24 mouse cellular contexts compared by ENCODE assay signal in the genomic region with DNA sequence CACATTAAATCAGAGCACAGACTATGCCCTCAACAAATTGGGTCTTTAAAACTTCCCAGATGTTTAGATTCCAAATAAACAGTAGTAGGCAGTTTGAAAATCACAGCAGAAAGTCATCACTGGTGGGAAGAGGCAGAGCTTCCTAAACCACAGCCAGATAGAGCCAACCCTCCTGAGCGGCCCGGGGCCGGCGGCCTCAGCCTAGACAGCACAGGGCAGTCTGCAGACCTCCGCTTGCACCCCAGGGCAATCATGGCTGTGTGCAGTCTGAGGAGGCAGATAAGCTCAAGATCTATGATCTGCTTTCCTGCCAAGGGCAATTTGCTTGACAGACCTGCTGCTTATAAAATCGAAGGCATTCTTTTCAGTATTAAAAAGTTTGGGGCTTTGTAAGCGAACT.
DNase-seq lines count a peak whose midpoint lies in the region; ATAC-seq lines count a peak whose summit lies in the region.
"Had no signal": no experiment of that assay in that cellular context is flagged by ENCODE, and none has a peak within 500 bp of the region (broad histone marks: within the 10 kb centered on the region; RNA-seq: fewer than 3 reads in every experiment).

No protein-coding gene starts in this region.

- H3K36me3 ChIP-seq in lung, embryonic 16.5 days (ENCODE audit: control insufficient read depth, insufficient read depth, low read length): no peaks in the 10 kb centered on the region
- H3K36me3 ChIP-seq in embryonic facial prominence, embryonic 14.5 days (ENCODE audit: control insufficient read depth, insufficient read depth, low read length): no peaks in the 10 kb centered on the region
- H3K36me3 ChIP-seq: liver, embryonic 13.5 days; midbrain, embryonic 12.5 days had no signal

- WGBS in lung, embryonic 16.5 days: 28% methylated on average over 7 of the region's 7 CpGs
- 50% methylated on average over 7 of the region's 7 CpGs for WGBS in embryonic facial prominence, embryonic 14.5 days

- intact Hi-C loops in heart, postnatal 25 days (cut with DNase I): no loop called here

- peak; percentile 88 for ATAC-seq in lung, embryonic 16.5 days (ENCODE audit: low read depth)
- ATAC-seq in embryonic facial prominence, embryonic 14.5 days (ENCODE audit: low read depth): no peak
- ATAC-seq: CD4-positive, CD25-positive, alpha-beta regulatory T cell, adult 4 months; forebrain, postnatal 0 days; inflammation-experienced regulatory T-cells, adult 6 months; lung, postnatal 0 days had no signal

- no peak overlapping the region for H3K27ac ChIP-seq in lung, embryonic 16.5 days (ENCODE audit: low read length)
- H3K27ac ChIP-seq in embryonic facial prominence, embryonic 14.5 days (replicated peaks; ENCODE audit: low read depth, low read length): peak overlapping the region; percentile 33; the same call in 1 of the 2 replicates
- H3K27ac ChIP-seq: heart, adult 2 months; hindbrain, embryonic 14.5 days; left cerebral cortex, adult 2 months; liver, embryonic 13.5 days; midbrain, embryonic 12.5 days had no signal

- peak; percentile 33 for DNase-seq in heart, adult 11 months
- DNase-seq in heart, postnatal 25 days (ENCODE audit: low spot score): no peak
- no peak for DNase-seq in lung, postnatal 36 days
- DNase-seq in embryonic facial prominence, embryonic 14.5 days (ENCODE audit: low spot score): peak; percentile 39
- DNase-seq in retina, embryonic 14.5 days (ENCODE audit: low spot score): peak; percentile 8
- no peak for DNase-seq in cerebellum, postnatal 4 days (ENCODE audit: low spot score in 2 of 2)
- no peak for DNase-seq in ovary, adult 18-20 months (ENCODE audit: low spot score)
- DNase-seq: cerebellum, adult 2 months; cerebellum, postnatal 25 days; forebrain, postnatal 0 days; gastrocnemius, postnatal 25 days; heart, adult 2 months; heart, postnatal 4 days; kidney, postnatal 36 days; left cerebral cortex, postnatal 4 days; liver, embryonic 13.5 days; thymus, postnatal 25 days had no signal

- no peaks in the 10 kb centered on the region for H3K9me3 ChIP-seq in lung, embryonic 16.5 days (ENCODE audit: control insufficient read depth, low read length)
- H3K9me3 ChIP-seq in embryonic facial prominence, embryonic 14.5 days (ENCODE audit: control insufficient read depth, low read length): no peaks in the 10 kb centered on the region
- H3K9me3 ChIP-seq: liver, embryonic 13.5 days; midbrain, embryonic 12.5 days had no signal

- no peaks in the 10 kb centered on the region for H3K4me1 ChIP-seq in lung, embryonic 16.5 days (replicated peaks; ENCODE audit: control insufficient read depth, insufficient read depth, low read length)
- no peaks in the 10 kb centered on the region for H3K4me1 ChIP-seq in embryonic facial prominence, embryonic 14.5 days (ENCODE audit: control insufficient read depth, insufficient read depth, low read length)
- H3K4me1 ChIP-seq: liver, embryonic 13.5 days; midbrain, embryonic 12.5 days had no signal

- no peaks in the 10 kb centered on the region for H3K27me3 ChIP-seq in lung, embryonic 16.5 days (ENCODE audit: control insufficient read depth, insufficient read depth, low read depth, low read length)
- no peaks in the 10 kb centered on the region for H3K27me3 ChIP-seq in embryonic facial prominence, embryonic 14.5 days (replicated peaks; ENCODE audit: control insufficient read depth, insufficient read depth, low read length)
- H3K27me3 ChIP-seq: liver, embryonic 13.5 days; midbrain, embryonic 12.5 days had no signal

- no peak overlapping the region for H3K4me2 ChIP-seq in lung, embryonic 16.5 days (ENCODE audit: low read depth, low read length)
- H3K4me2 ChIP-seq in embryonic facial prominence, embryonic 14.5 days (ENCODE audit: low read depth, low read length): no peak overlapping the region
- H3K4me2 ChIP-seq: hindbrain, embryonic 14.5 days; liver, embryonic 13.5 days; midbrain, embryonic 12.5 days had no signal

- no peak overlapping the region for H3K9ac ChIP-seq in lung, embryonic 16.5 days (ENCODE audit: low read length)
- H3K9ac ChIP-seq in embryonic facial prominence, embryonic 14.5 days (ENCODE audit: low read depth, low read length): no peak overlapping the region
- H3K9ac ChIP-seq: forebrain, postnatal 0 days; hindbrain, embryonic 14.5 days; liver, embryonic 13.5 days; midbrain, embryonic 12.5 days had no signal

- no peak overlapping the region for H3K4me3 ChIP-seq in lung, embryonic 16.5 days (ENCODE audit: low read length)
- H3K4me3 ChIP-seq in embryonic facial prominence, embryonic 14.5 days (ENCODE audit: low read depth, low read length): no peak overlapping the region
- H3K4me3 ChIP-seq: heart, adult 2 months; left cerebral cortex, adult 2 months; liver, embryonic 13.5 days; midbrain, embryonic 12.5 days had no signal

Comparison
In these comparisons a context has a peak if more than half of its experiments do, and no peak if none do; other contexts are left out.
1. DNase-seq: peak in heart, adult 11 months (single experiment), embryonic facial prominence, embryonic 14.5 days (single experiment) and retina, embryonic 14.5 days (single experiment); none in heart, postnatal 25 days (single experiment), lung, postnatal 36 days (single experiment), cerebellum, postnatal 4 days (0 of 2) and ovary, adult 18-20 months (single experiment).